Mouse (Mus musculus) stomach, postnatal 0 days (tissue): ENCODE measurements around the gene Vps72. TPM values are rescaled to one million over a fixed set of nuclear protein-coding genes. Genes with fewer than 3 reads are reported as not detected.

Experiments used
- ATAC-seq: fragments of 200-750 bp; cut with Nextera tagmentation; 2 replicates; pipeline ENCODE4 v1.8.0; 2017; ENCODE audit not compliant: low FRiP score, low TSS enrichment
- DNase-seq: peaks from one replicate; pipeline ENCODE4 v3.0.0-alpha.2; 2016; ENCODE audit warnings: low spot score
- H3K27ac ChIP-seq: fragments of 300-500 bp; sonication (generic); replicated peaks from 2 replicates; pipeline ENCODE4 v1.5.1; 2014; ENCODE audit warnings: mild to moderate bottlenecking, control low read depth
- H3K27me3 ChIP-seq: fragments of 300-500 bp; sonication (generic); 2 replicates; pipeline ENCODE4 v1.6.1; 2014; ENCODE audit warnings: low read length; ENCODE audit not compliant: control insufficient read depth, insufficient read depth
- H3K36me3 ChIP-seq: fragments of 300-500 bp; sonication (generic); 2 replicates; pipeline ENCODE4 v1.6.1; 2014; ENCODE audit warnings: low read length, mixed read lengths; ENCODE audit not compliant: control insufficient read depth, insufficient read depth
- H3K4me1 ChIP-seq: fragments of 300-500 bp; sonication (generic); replicated peaks from 2 replicates; pipeline ENCODE4 v1.6.1; 2014; ENCODE audit warnings: antibody characterized with exemption; ENCODE audit not compliant: control insufficient read depth, insufficient read depth
- H3K4me2 ChIP-seq: fragments of 300-500 bp; sonication (generic); replicated peaks from 2 replicates; pipeline ENCODE4 v1.6.1; 2014; ENCODE audit warnings: low read depth, mild to moderate bottlenecking, control low read depth, moderate library complexity
- H3K4me3 ChIP-seq: fragments of 300-500 bp; sonication (generic); 2 replicates; pipeline ENCODE4 v1.5.1; 2014; ENCODE audit warnings: low read depth, low read length, control low read depth
- H3K9ac ChIP-seq: fragments of 300-500 bp; sonication (generic); 2 replicates; pipeline ENCODE4 v1.6.1; 2014; ENCODE audit warnings: mild to moderate bottlenecking, low read length, control low read depth, mixed read lengths
- H3K9me3 ChIP-seq: fragments of 300-500 bp; sonication (generic); 2 replicates; pipeline ENCODE4 v1.6.1; 2016; ENCODE audit warnings: low read length; ENCODE audit not compliant: control insufficient read depth
- CTCF ChIP-seq: IDR thresholded peaks from 2 replicates; pipeline ENCODE4 v1.5.1; 2016; ENCODE audit warnings: antibody characterized with exemption, low read depth, mild to moderate bottlenecking, moderate library complexity
- EP300 ChIP-seq: optimal IDR thresholded peaks from 2 replicates; pipeline ENCODE3; 2016; ENCODE audit warnings: antibody characterized with exemption
- WGBS: fragments of 180-500 bp; shearing (Covaris S2); extraction: QIAGEN DNeasy Blood & Tissue Kit; methylation state at CpG from one replicate; pipeline ENCODE4 v1.1.7; 2014; 5-methylcytosine and 5-hydroxymethylcytosine counted together
- polyA plus RNA-seq: library from polyadenylated mRNA; unstranded; fragments of >200 nt; fragmentation: Nextera tagmentation; extraction: Ambion mirVana; gene quantifications from 2 replicates; pipeline ENCODE4 v1.2.1, GENCODE M21; 2015

Gene Vps72
- polyA plus RNA-seq, 1 experiment from 2014 or later = 60.8 TPM

- WGBS = 92% methylated on average over 9 of the region's 9 CpGs
- H3K27ac ChIP-seq = no peak overlapping the region
- no peaks in the 10 kb centered on the region for H3K9me3 ChIP-seq
- H3K36me3 ChIP-seq = 0 out of 2 replicates have a peak, but pooled peaks cover 7% of the 10 kb centered on the region
- H3K4me1 ChIP-seq = no peaks in the 10 kb centered on the region
- H3K4me2 ChIP-seq = no peak overlapping the region
- ATAC-seq (no peak), DNase-seq (no peak)
- TF ChIP-seq EP300 (no peak), CTCF (no peak)
- H3K4me3 ChIP-seq = no peak overlapping the region
- no peaks in the 10 kb centered on the region for H3K27me3 ChIP-seq
- no peak overlapping the region for H3K9ac ChIP-seq
Measured at GRCm38 (mm10) chr3:95141474-95141873, 30.7 kb downstream of the Vps72 start.

DNA sequence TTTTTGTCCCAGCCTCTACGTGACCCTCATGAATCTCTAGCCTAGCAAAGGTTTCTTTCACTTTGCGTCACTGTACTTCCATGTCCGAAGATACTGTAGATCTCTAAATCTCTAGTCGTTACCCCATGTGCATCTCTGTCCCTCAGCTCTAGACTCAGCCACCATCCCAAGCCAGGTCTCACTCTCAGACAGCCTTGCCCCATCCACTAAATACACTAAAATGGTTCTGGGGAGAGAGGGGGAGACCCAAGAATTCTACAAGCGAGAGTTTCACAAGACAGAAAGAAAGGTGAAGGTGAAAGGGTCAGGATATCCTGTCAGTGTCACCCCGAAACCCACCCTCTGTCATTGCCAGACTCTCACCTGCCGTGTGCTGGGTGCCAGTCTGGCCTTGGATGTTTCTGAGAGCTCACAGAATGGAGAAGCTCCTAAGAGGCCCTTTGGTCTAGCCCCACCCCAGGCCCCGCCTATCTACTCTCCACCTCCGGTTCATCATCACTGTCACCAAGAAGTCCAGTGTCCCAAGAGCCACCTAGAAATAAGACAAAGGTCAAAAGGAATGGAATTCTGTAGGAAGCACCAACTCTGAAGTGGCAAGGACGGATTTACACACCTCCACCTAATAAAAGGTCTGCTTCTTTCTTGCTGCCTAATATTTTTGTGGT lies 31.3 kb downstream of the Vps72 start, which contains the start of gene Tnfaip8l2:
Gene Tnfaip8l2 (minus strand): TSS at position 409 of the 665 bp plus-strand sequence.
- TF ChIP-seq EP300 (no peak), CTCF (no peak)
- no peak within 1 kb of the TSS for H3K4me3 ChIP-seq
- H3K36me3 ChIP-seq = 0 out of 2 replicates have a peak, but pooled peaks cover 7% of the 10 kb centered on the region
- DNase-seq (no peak), ATAC-seq (peak; percentile 48; the same call in 1 of the 2 replicates)
- no peaks in the 10 kb centered on the region for H3K9me3 ChIP-seq
- H3K4me1 ChIP-seq = no peaks in the 10 kb centered on the region
- H3K27me3 ChIP-seq = no peaks in the 10 kb centered on the region
- H3K4me2 ChIP-seq = no peak within 1 kb of the TSS
- 86% methylated on average over 10 of the region's 10 CpGs for WGBS
- no peak within 1 kb of the TSS for H3K27ac ChIP-seq
- H3K9ac ChIP-seq = no peak within 1 kb of the TSS

GRCm38 (mm10) chr3:95142617-95143011 lies 31.8 kb downstream of the Vps72 start:
- ATAC-seq (peak; percentile 87), DNase-seq (peak; percentile 89)
- Histone ChIP-seq H3K9me3 (no peaks in the 10 kb centered on the region), H3K27me3 (no peaks in the 10 kb centered on the region), H3K27ac (no peak overlapping the region), H3K9ac (no peak overlapping the region), H3K4me2 (no peak overlapping the region), H3K36me3 (0 out of 2 replicates have a peak, but pooled peaks cover 7% of the 10 kb centered on the region), H3K4me3 (no peak overlapping the region), H3K4me1 (no peaks in the 10 kb centered on the region)
- TF ChIP-seq CTCF = peak; percentile 98
- no peak for TF ChIP-seq EP300
- 9% methylated on average over 5 of the region's 5 CpGs for WGBS

DNA sequence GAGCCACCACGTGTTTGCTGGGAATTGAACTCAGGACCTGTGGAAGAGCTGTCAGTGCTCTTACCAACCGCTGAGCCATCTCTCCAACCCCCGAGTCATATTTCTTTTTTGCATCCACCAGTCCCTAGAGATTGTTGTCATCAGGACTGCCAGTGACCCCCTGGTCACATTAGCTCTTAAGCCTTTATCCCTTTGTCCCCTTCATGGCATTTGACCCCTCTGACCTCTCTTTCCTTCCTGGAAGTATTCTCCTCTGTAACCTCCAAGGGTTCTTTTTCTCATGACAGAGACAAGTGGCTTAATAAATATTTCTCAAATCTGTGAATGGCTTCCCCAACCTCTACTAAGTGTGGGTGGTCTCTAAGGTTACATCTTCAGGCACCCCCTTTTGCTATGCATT lies 37.1 kb downstream of the Vps72 start:
- Histone ChIP-seq H3K4me1 (no peaks in the 10 kb centered on the region), H3K27me3 (no peaks in the 10 kb centered on the region), H3K27ac (no peak overlapping the region), H3K9me3 (no peaks in the 10 kb centered on the region), H3K9ac (no peak overlapping the region), H3K4me2 (no peak overlapping the region), H3K4me3 (no peak overlapping the region), H3K36me3 (no peaks in the 10 kb centered on the region)
- ATAC-seq (no peak), DNase-seq (no peak)
- TF ChIP-seq CTCF (no peak), EP300 (no peak)
- WGBS = 56% methylated on average over 3 of the region's 3 CpGs

DNA sequence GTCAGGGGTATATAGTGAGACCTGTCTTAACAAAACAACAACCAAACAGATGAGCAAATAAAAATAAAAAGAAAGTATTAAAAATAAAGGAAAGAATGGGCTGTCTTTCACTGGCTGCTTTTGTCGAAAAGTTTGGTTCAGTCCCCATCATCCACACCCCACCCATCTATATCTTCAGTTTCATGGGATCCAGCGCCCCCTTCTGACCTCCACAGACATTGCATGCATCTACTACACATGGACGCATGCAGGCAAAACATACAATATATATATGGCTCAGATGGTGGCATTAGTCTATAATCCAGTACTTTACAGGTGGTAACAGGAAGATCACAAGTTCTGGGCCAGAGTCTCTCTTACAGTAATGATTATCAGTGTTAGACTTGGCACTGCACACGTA lies 43.1 kb downstream of the Vps72 start:
- Histone ChIP-seq H3K4me2 (no peak overlapping the region), H3K9me3 (no peaks in the 10 kb centered on the region), H3K27me3 (no peaks in the 10 kb centered on the region), H3K27ac (no peak overlapping the region), H3K36me3 (no peaks in the 10 kb centered on the region), H3K4me3 (no peak overlapping the region), H3K9ac (no peak overlapping the region), H3K4me1 (no peaks in the 10 kb centered on the region)
- TF ChIP-seq CTCF = peak; percentile 72
- TF ChIP-seq EP300 = no peak
- 49% methylated on average over 4 of the region's 4 CpGs for WGBS
- no peak; the same call in 1 of the 2 replicates for ATAC-seq
- DNase-seq = no peak

GRCm38 (mm10) chr3:95159511-95159986 lies 48.7 kb downstream of the Vps72 start:
- ATAC-seq (no peak), DNase-seq (no peak)
- Histone ChIP-seq H3K9ac (peak overlapping the region; percentile 41), H3K4me2 (peak overlapping the region; percentile 92), H3K27ac (peak overlapping the region; percentile 49; the same call in 1 of the 2 replicates), H3K9me3 (no peaks in the 10 kb centered on the region), H3K4me3 (peak overlapping the region; percentile 76), H3K27me3 (no peaks in the 10 kb centered on the region), H3K4me1 (peaks cover 9% of the 10 kb centered on the region), H3K36me3 (no peaks in the 10 kb centered on the region)
- WGBS = 27% methylated on average over 8 of the region's 8 CpGs
- TF ChIP-seq EP300 (no peak), CTCF (no peak)
